Mouse (Mus musculus): ENCODE results near the gene Aldh16a1.
A peak's percentile ranks its signal among the peaks of the same experiment; 100 is the strongest.
"Not testable (repeated sequence)": the region's sequence is repeated elsewhere in the genome, so short reads cannot be mapped to it uniquely, and the experiment has no call there.

The Aldh16a1 gene

GRCm38 (mm10) chr7:45179469-45179868 lies 25.1 kb upstream of the Aldh16a1 start, which contains the start of gene Gfy:
TSS of gene Gfy (minus strand) at chr7:45179569.
- DNase-seq (ENCODE audit: low spot score): no peak

GRCm38 (mm10) chr7:45178550-45178949 lies 24.2 kb upstream of the Aldh16a1 start:
- DNase-seq (ENCODE audit: low spot score): no peak

GRCm38 (mm10) chr7:45176356-45176755 lies 22.0 kb upstream of the Aldh16a1 start:
- no peak for DNase-seq (ENCODE audit: low spot score)

GRCm38 (mm10) chr7:45175929-45176328 lies 21.5 kb upstream of the Aldh16a1 start:
- DNase-seq (ENCODE audit: low spot score): no peak

- no peak for DNase-seq (ENCODE audit: low spot score)
These were observed 21.0 kb upstream of the Aldh16a1 start for GRCm38 (mm10) chr7:45175398-45175797.

- DNase-seq (ENCODE audit: low spot score): no peak
These were observed 20.3 kb upstream of the Aldh16a1 start for GRCm38 (mm10) chr7:45174567-45175280.

GRCm38 (mm10) chr7:45173772-45174171 lies 19.4 kb upstream of the Aldh16a1 start:
- not testable (repeated sequence) for DNase-seq (ENCODE audit: low spot score)

- no peak for DNase-seq (ENCODE audit: low spot score)
These were observed 18.6 kb upstream of the Aldh16a1 start for GRCm38 (mm10) chr7:45172974-45173373.

- DNase-seq (ENCODE audit: low spot score): no peak
These were observed 15.1 kb upstream of the Aldh16a1 start for GRCm38 (mm10) chr7:45169495-45169894.

GRCm38 (mm10) chr7:45168656-45169055 lies 14.3 kb upstream of the Aldh16a1 start:
- DNase-seq (ENCODE audit: low spot score): no peak

- no peak for DNase-seq (ENCODE audit: low spot score)
These were observed 13.5 kb upstream of the Aldh16a1 start for GRCm38 (mm10) chr7:45167761-45168445.

GRCm38 (mm10) chr7:45166950-45167401 lies 12.6 kb upstream of the Aldh16a1 start:
- DNase-seq (ENCODE audit: low spot score): no peak

GRCm38 (mm10) chr7:45165701-45166100 lies 11.3 kb upstream of the Aldh16a1 start:
- no peak for DNase-seq (ENCODE audit: low spot score)

GRCm38 (mm10) chr7:45164833-45165232 lies 10.4 kb upstream of the Aldh16a1 start:
- no peak for DNase-seq (ENCODE audit: low spot score)

- no peak for DNase-seq (ENCODE audit: low spot score)
These were observed 9.5 kb upstream of the Aldh16a1 start, which contains the start of gene Slc17a7 for GRCm38 (mm10) chr7:45163735-45164490. TSS of gene Slc17a7 (plus strand) at chr7:45163949.

GRCm38 (mm10) chr7:45162996-45163615 lies 8.7 kb upstream of the Aldh16a1 start:
- DNase-seq (ENCODE audit: low spot score): no peak

GRCm38 (mm10) chr7:45162551-45162950 lies 8.2 kb upstream of the Aldh16a1 start:
- DNase-seq (ENCODE audit: low spot score): no peak

GRCm38 (mm10) chr7:45161612-45162473 lies 7.5 kb upstream of the Aldh16a1 start:
- DNase-seq (ENCODE audit: low spot score): peak; percentile 86

GRCm38 (mm10) chr7:45160866-45161265 lies 6.5 kb upstream of the Aldh16a1 start:
- DNase-seq (ENCODE audit: low spot score): no peak

- no peak for DNase-seq (ENCODE audit: low spot score)
These were observed 6.0 kb upstream of the Aldh16a1 start for GRCm38 (mm10) chr7:45160316-45160800.

GRCm38 (mm10) chr7:45158991-45159390 lies 4.6 kb upstream of the Aldh16a1 start:
- DNase-seq (ENCODE audit: low spot score): no peak
